Mouse (Mus musculus): ENCODE data around the gene Plcb2. TPM values are rescaled to one million over a fixed set of nuclear protein-coding genes. Genes with fewer than 3 reads are reported as not detected.

The Plcb2 gene
- total and polyA plus RNA-seq, 2 experiments from 2014 or later = 2.6 to 7.6 TPM

DNA sequence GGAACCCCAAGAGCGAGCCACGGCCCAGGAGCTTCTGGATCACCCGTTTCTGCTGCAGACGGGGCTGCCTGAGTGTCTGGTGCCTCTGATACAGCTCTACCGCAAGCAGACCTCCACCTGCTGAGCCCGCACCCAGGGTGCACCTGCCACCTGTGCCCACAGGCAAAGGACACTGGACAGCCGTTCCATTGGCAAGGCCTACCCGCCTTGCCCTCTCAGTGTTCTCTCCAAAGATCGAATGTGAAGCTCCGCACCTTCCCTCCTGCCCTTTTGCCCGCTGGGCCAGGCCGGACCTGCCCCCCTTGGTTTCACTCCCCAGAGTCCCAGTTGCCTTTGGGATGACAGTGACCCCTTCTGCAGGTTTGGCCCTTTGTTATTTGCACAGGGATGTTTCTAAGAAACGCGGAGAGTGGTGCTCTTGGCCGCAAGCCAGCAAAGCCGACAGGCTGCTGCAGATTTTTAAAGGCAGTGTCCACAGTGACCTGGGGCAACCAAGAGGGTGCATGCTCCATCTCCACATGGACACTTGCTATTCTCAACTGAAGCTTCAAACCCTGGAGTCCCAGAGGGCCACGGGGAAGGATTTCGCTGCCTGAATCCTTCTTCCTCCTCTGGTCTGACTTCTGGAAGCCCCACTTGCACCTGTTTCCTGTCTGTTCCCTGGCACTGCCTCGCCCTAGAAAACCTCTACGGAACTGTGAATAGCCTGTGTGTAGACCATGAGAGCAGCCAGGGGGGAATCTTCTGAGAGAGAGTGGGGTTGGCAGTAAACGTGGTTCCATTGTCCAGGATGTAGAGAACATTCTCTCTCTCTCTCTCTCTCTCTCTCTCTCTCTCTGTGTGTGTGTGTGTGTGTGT, 31.6 kb downstream of the Plcb2 start:
- Histone ChIP-seq H3K27me3 (ENCODE audit: control insufficient read depth, insufficient read depth, low read length) (peaks cover 6% of the 10 kb centered on the region), H3K9ac (replicated peaks; ENCODE audit: low read depth, low read length) (no peak overlapping the region), H3K36me3 (replicated peaks; ENCODE audit: control insufficient read depth, insufficient read depth, low read length) (no peaks in the 10 kb centered on the region), H3K4me3 (ENCODE audit: low read depth, low read length) (no peak overlapping the region), H3K27ac (ENCODE audit: low read depth) (peak overlapping the region; percentile 47; the same call in 1 of the 2 replicates), H3K9me3 (replicated peaks; ENCODE audit: control insufficient read depth, low read length) (no peaks in the 10 kb centered on the region), H3K4me2 (ENCODE audit: low read depth, low read length) (no peak overlapping the region), H3K4me1 (ENCODE audit: control insufficient read depth, insufficient read depth) (peaks cover 38% of the 10 kb centered on the region)
- DNase-seq (ENCODE audit: low spot score) (peak; percentile 35), ATAC-seq (ENCODE audit: insufficient read depth, low read depth) (peak; percentile 10; the same call in 1 of the 2 replicates)
- no peak for TF ChIP-seq EP300 (IDR thresholded peaks at IDR 0.05; ENCODE audit: low read depth)
- no peak for TF ChIP-seq CTCF (IDR thresholded peaks at IDR 0.05; ENCODE audit: low read depth)
- WGBS = 43% methylated on average over 21 of the region's 21 CpGs

- no peak overlapping the region for H3K27ac ChIP-seq (ENCODE audit: low read depth)
- no peak overlapping the region for H3K4me2 ChIP-seq (ENCODE audit: low read depth, low read length)
- no peaks in the 10 kb centered on the region for H3K36me3 ChIP-seq (replicated peaks; ENCODE audit: control insufficient read depth, insufficient read depth, low read length)
- DNase-seq (ENCODE audit: low spot score) = peak; percentile 74
- TF ChIP-seq CTCF (IDR thresholded peaks at IDR 0.05; ENCODE audit: low read depth) = peak; percentile 78
- no peak for TF ChIP-seq EP300 (IDR thresholded peaks at IDR 0.05; ENCODE audit: low read depth)
- no peak overlapping the region for H3K4me3 ChIP-seq (ENCODE audit: low read depth, low read length)
- H3K4me1 ChIP-seq (ENCODE audit: control insufficient read depth, insufficient read depth) = peaks cover 37% of the 10 kb centered on the region
- H3K27me3 ChIP-seq (ENCODE audit: control insufficient read depth, insufficient read depth, low read length) = no peaks in the 10 kb centered on the region
- H3K9me3 ChIP-seq (replicated peaks; ENCODE audit: control insufficient read depth, low read length) = no peaks in the 10 kb centered on the region
- WGBS = 30% methylated on average over 11 of the region's 11 CpGs
- H3K9ac ChIP-seq (replicated peaks; ENCODE audit: low read depth, low read length) = no peak overlapping the region
- ATAC-seq (ENCODE audit: insufficient read depth, low read depth) = no peak
These were observed 32.5 kb downstream of the Plcb2 start for GRCm38 (mm10) chr2:118695677-118696232.

GRCm38 (mm10) chr2:118693370-118693966, 34.8 kb downstream of the Plcb2 start:
- H3K4me3 ChIP-seq (ENCODE audit: low read depth, low read length) = no peak overlapping the region
- DNase-seq (ENCODE audit: low spot score) = no peak
- 72% methylated on average over 19 of the region's 19 CpGs for whole genome bisulfite sequencing
- H3K9me3 ChIP-seq (replicated peaks; ENCODE audit: control insufficient read depth, low read length) = no peaks in the 10 kb centered on the region
- no peaks in the 10 kb centered on the region for H3K27me3 ChIP-seq (ENCODE audit: control insufficient read depth, insufficient read depth, low read length)
- TF ChIP-seq CTCF (IDR thresholded peaks at IDR 0.05; ENCODE audit: low read depth) (no peak), EP300 (IDR thresholded peaks at IDR 0.05; ENCODE audit: low read depth) (no peak)
- H3K27ac ChIP-seq (ENCODE audit: low read depth) = no peak overlapping the region
- H3K36me3 ChIP-seq (replicated peaks; ENCODE audit: control insufficient read depth, insufficient read depth, low read length) = no peaks in the 10 kb centered on the region
- no peak overlapping the region for H3K9ac ChIP-seq (replicated peaks; ENCODE audit: low read depth, low read length)
- H3K4me1 ChIP-seq (ENCODE audit: control insufficient read depth, insufficient read depth) = peaks cover 24% of the 10 kb centered on the region
- ATAC-seq (ENCODE audit: insufficient read depth, low read depth) = no peak
- H3K4me2 ChIP-seq (ENCODE audit: low read depth, low read length) = no peak overlapping the region

DNA sequence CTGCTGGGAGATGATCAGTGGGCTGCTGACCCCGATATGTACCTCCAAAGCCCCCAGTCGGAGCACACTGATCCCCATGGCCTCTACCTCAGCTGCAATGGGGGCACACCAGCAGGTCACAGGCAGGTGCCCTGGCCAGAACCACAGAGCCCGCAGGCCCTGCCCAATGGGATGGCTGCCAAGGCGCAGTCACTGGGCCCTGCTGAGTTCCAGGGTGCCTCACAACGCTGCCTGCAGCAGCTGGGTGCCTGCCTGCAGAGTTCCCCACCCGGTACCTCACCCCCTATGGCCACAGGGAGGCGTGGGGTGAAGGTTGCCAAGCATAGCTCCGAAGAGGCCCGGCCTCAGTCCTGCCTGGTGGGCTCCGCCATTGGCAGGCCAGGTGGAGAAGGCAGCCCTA, 38.4 kb downstream of the Plcb2 start:
- no peaks in the 10 kb centered on the region for H3K4me1 ChIP-seq (ENCODE audit: control insufficient read depth, insufficient read depth)
- no peak overlapping the region for H3K27ac ChIP-seq (ENCODE audit: low read depth)
- no peaks in the 10 kb centered on the region for H3K9me3 ChIP-seq (replicated peaks; ENCODE audit: control insufficient read depth, low read length)
- 58% methylated on average over 10 of the region's 10 CpGs for WGBS
- ATAC-seq (ENCODE audit: insufficient read depth, low read depth) (peak; percentile 7; the same call in 1 of the 2 replicates), DNase-seq (ENCODE audit: low spot score) (no peak)
- H3K4me2 ChIP-seq (ENCODE audit: low read depth, low read length) = no peak overlapping the region
- no peak for TF ChIP-seq EP300 (IDR thresholded peaks at IDR 0.05; ENCODE audit: low read depth)
- TF ChIP-seq CTCF (IDR thresholded peaks at IDR 0.05; ENCODE audit: low read depth) = no peak
- H3K27me3 ChIP-seq (ENCODE audit: control insufficient read depth, insufficient read depth, low read length) = no peaks in the 10 kb centered on the region
- no peak overlapping the region for H3K4me3 ChIP-seq (ENCODE audit: low read depth, low read length)
- no peak overlapping the region for H3K9ac ChIP-seq (replicated peaks; ENCODE audit: low read depth, low read length)
- H3K36me3 ChIP-seq (replicated peaks; ENCODE audit: control insufficient read depth, insufficient read depth, low read length) = no peaks in the 10 kb centered on the region

GRCm38 (mm10) chr2:118687791-118688190, 40.4 kb downstream of the Plcb2 start:
- Histone ChIP-seq H3K4me3 (ENCODE audit: low read depth, low read length) (no peak overlapping the region), H3K27ac (ENCODE audit: low read depth) (no peak overlapping the region), H3K9ac (replicated peaks; ENCODE audit: low read depth, low read length) (no peak overlapping the region), H3K27me3 (ENCODE audit: control insufficient read depth, insufficient read depth, low read length) (no peaks in the 10 kb centered on the region), H3K4me2 (ENCODE audit: low read depth, low read length) (no peak overlapping the region), H3K4me1 (ENCODE audit: control insufficient read depth, insufficient read depth) (peaks cover 7% of the 10 kb centered on the region), H3K9me3 (replicated peaks; ENCODE audit: control insufficient read depth, low read length) (no peaks in the 10 kb centered on the region), H3K36me3 (replicated peaks; ENCODE audit: control insufficient read depth, insufficient read depth, low read length) (no peaks in the 10 kb centered on the region)
- TF ChIP-seq EP300 (IDR thresholded peaks at IDR 0.05; ENCODE audit: low read depth) = no peak
- TF ChIP-seq CTCF (IDR thresholded peaks at IDR 0.05; ENCODE audit: low read depth) = no peak
- 85% methylated on average over 3 of the region's 3 CpGs for WGBS
- no peak for ATAC-seq (ENCODE audit: insufficient read depth, low read depth)
- DNase-seq (ENCODE audit: low spot score) = no peak

Data from heart, postnatal 0 days (tissue).